ENCODE assay signal across 9 mouse cellular contexts in the genomic region with DNA sequence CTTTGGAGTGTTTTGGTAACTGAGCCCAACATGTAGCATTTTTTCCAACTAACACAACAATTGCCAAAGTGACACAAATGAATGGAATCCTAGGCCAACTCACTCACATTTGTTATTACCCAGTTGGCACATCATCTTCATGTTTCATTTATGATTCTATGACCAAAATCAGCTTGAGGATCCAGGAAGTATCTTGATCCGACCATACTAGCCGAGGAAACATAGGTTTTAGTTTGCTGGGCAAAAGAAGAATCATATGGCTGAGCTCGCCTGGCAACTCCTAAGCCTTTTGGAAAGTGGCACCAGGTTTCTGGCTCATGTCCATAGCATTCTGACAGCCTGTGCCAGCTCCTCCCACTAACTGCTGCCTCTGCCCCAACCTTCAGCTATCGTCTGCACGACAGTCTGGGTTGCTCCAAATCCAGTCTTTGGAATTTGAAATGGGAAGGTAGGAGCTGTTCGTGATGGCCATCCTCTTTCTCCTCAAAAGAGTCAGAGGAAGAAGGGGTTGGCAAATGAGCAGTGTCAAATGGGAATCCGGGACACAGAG.
A peak's percentile ranks its signal among the peaks of the same experiment; 100 is the strongest.
DNase-seq lines count a peak whose midpoint lies in the region; ATAC-seq lines count a peak whose summit lies in the region.
"Had no signal": no experiment of that assay in that cellular context is flagged by ENCODE, and none has a peak within 500 bp of the region (broad histone marks: within the 10 kb centered on the region; RNA-seq: fewer than 3 reads in every experiment).

No protein-coding gene starts in this region.

- no peak overlapping the region for H3K4me3 ChIP-seq in heart, embryonic 13.5 days
- H3K4me3 ChIP-seq in heart, embryonic 10.5 days: no peak overlapping the region
- H3K4me3 ChIP-seq: liver, embryonic 13.5 days had no signal

- no peak overlapping the region for H3K9ac ChIP-seq in heart, embryonic 13.5 days
- H3K9ac ChIP-seq: liver, embryonic 13.5 days had no signal

- no peak for DNase-seq in heart, embryonic 10.5 days (ENCODE audit: low spot score)
- peak; percentile 73 for DNase-seq in adrenal gland, postnatal 14 days
- peak; percentile 38 to 48 for DNase-seq in frontal cortex, postnatal 10 days (ENCODE audit: low spot score in 2 of 2)
- peak; percentile 86 to 95 for DNase-seq in layer of hippocampus, adult 18-20 months (ENCODE audit: low spot score in 2 of 2)
- DNase-seq in ovary, postnatal 14 days (ENCODE audit: low spot score): peak; percentile 30
- no peak for DNase-seq in urinary bladder, adult 18-20 months (ENCODE audit: low spot score in 2 of 2)
- DNase-seq: liver, embryonic 13.5 days had no signal

- no peaks in the 10 kb centered on the region for H3K9me3 ChIP-seq in heart, embryonic 13.5 days
- no peaks in the 10 kb centered on the region for H3K9me3 ChIP-seq in heart, embryonic 10.5 days
- H3K9me3 ChIP-seq: liver, embryonic 13.5 days had no signal

- peak overlapping the region; percentile 11; the same call in 1 of the 2 replicates for H3K4me2 ChIP-seq in heart, embryonic 13.5 days
- H3K4me2 ChIP-seq: liver, embryonic 13.5 days had no signal

- H3K27me3 ChIP-seq in heart, embryonic 13.5 days (replicated peaks): no peaks in the 10 kb centered on the region
- H3K27me3 ChIP-seq in heart, embryonic 10.5 days (ENCODE audit: insufficient read depth, poor library complexity, severe bottlenecking): no peaks in the 10 kb centered on the region
- H3K27me3 ChIP-seq: liver, embryonic 13.5 days had no signal

- no peak overlapping the region for H3K27ac ChIP-seq in heart, embryonic 13.5 days (replicated peaks)
- no peak overlapping the region for H3K27ac ChIP-seq in heart, embryonic 10.5 days
- H3K27ac ChIP-seq: liver, embryonic 13.5 days had no signal

- no peak for ATAC-seq in heart, embryonic 13.5 days (ENCODE audit: extremely low read depth, insufficient number of reproducible peaks, low FRiP score, low TSS enrichment)
- no peak for ATAC-seq in megakaryocyte-erythroid progenitor cell, adult 5-6 weeks (replicated peaks; ENCODE audit: low FRiP score, low TSS enrichment, poor library complexity, severe bottlenecking)

- 49% methylated on average over 7 of the region's 7 CpGs for WGBS in heart, embryonic 13.5 days
- 61% methylated on average over 7 of the region's 7 CpGs for WGBS in heart, embryonic 10.5 days

- H3K4me1 ChIP-seq in heart, embryonic 13.5 days: peaks cover 58% of the 10 kb centered on the region
- H3K4me1 ChIP-seq in heart, embryonic 10.5 days: peaks cover 19% of the 10 kb centered on the region
- H3K4me1 ChIP-seq: liver, embryonic 13.5 days had no signal

- H3K36me3 ChIP-seq in heart, embryonic 13.5 days: no peaks in the 10 kb centered on the region
- H3K36me3 ChIP-seq in heart, embryonic 10.5 days: no peaks in the 10 kb centered on the region
- H3K36me3 ChIP-seq: liver, embryonic 13.5 days had no signal

Comparison
In these comparisons a context has a peak if more than half of its experiments do, and no peak if none do; other contexts are left out.
1. DNase-seq: peak in adrenal gland, postnatal 14 days (single experiment), frontal cortex, postnatal 10 days (2 of 2), layer of hippocampus, adult 18-20 months (2 of 2) and ovary, postnatal 14 days (single experiment); none in heart, embryonic 10.5 days (single experiment) and urinary bladder, adult 18-20 months (0 of 2).